Mouse (Mus musculus) right cerebral cortex, postnatal 25 days (tissue): Measurements from ENCODE around the gene Homer2.
A peak's percentile ranks its signal among the peaks of the same experiment; 100 is the strongest.

Experiments
- DNase-seq: peaks from one replicate; pipeline ENCODE4 v3.0.0; 2022

Gene Homer2

DNA sequence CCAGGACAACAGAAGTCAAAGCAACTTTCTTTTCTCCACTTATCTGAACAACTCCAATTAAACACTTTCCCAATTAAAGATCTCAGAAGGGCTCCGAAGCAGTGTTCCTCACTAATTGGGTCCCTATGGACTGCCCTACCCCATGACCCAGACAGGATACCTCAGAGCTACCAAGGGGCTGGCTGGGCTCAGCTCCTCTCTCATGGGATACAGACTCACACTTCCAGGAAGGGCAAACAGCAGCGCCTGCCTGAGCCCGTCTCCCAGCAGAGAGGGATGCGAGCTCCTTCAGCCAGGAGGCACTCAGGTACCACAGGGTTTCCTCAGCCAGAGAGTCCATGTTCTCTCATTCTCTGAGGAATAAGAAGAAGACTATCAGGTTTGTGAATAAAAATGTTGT is 9.4 kb downstream of the Homer2 start:
- no peak for DNase-seq

DNA sequence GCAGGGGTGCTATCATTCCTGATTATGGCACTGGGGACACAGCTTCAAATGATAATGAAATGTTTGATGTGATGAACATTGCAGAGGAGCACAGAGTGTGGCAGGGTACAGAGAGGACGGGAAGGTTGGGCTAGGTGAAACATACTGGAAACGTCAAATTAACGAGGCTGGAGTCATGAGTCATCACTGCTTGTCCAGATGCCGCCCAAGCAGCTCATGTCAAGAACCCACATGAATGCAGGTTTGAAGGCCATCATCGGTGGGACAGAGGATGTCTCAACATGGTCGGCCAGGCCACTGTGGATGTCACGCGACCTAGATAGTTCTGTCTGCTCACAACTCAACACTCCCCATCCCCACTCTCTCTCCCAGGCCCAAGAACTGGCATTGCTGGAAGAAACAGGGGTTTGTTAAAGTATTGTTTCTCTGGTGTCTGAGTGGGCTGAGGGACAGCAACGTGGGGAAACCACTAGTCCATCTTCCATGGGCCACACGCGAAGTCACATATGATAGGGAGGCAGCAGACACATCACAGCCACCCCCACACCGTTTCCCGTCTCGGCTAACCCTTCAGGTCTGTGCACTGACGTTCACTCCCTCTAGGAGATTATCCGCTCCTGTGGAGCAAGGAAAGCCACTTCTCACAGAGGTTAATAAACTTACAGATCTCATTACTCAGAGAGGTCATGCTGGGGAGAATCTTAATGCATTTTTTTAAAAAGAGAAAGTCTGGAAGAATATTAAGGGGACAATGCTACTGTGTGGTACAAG is 11.4 kb downstream of the Homer2 start:
- DNase-seq = no peak

DNA sequence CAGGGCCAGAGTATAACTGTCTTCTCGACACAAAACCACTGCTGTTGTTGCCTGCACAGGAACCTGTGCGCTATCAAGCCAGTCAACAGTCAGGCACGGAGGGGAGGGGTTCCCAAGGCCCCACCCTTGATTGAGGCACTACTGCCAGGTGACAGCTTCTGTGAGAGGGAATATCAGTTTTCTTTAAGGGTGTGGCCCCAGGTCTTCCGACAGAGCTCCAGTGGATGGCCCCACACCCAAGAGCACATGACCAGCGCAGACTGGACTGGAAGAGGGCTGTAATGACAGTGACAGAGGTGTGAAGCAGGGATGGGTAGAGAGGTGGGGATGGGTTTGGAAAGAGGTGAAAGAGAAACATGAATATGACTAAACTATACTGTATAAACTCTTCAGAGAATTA is 16.3 kb downstream of the Homer2 start:
- DNase-seq = no peak

DNA sequence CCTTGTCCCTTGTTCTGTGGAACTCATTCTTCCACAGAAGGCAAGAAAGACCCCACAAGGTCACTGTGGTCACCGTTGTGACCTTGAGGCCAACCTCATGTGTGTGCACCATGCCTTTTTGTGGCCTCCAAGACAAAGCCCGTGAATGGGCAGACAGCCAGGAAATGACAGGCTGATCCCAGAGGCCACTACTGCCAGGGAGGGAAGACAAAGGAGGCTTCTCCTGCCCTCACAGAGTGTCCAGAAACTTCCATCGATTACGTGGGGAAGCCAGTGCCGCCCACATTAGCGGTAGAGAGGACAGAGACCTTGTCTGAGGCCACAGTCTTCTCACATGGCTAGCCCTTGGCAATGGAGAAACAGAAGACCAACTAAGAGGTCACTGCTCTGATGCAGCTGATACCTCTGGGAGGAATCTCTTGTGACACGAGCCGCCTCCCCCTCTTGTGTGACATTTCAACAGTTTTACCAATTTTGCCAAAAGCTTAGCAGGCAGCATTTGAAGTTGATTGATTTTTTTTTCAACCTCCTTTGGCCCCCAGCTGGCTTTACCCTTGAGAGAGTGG is 18.1 kb downstream of the Homer2 start:
- no peak for DNase-seq

DNA sequence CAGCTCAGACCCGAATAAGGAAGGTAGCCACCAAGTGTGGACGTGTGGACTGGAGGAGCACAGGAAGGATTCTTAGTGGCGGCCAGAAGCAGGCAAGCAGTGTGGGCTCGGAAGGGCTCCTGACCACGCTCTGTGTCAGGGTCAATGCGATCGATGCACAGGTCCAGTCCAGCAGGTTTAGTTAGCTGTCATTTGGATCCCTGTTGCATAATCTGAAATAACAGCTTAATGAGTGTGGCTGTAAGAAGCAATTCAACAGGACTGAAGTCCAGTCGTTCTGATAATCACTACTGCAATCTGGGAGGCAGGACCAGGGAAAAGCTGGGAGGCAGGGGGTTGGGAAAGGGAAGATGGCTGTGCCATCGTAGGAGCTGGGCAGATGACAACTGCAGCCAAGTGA is 18.9 kb downstream of the Homer2 start:
- DNase-seq = no peak

DNA sequence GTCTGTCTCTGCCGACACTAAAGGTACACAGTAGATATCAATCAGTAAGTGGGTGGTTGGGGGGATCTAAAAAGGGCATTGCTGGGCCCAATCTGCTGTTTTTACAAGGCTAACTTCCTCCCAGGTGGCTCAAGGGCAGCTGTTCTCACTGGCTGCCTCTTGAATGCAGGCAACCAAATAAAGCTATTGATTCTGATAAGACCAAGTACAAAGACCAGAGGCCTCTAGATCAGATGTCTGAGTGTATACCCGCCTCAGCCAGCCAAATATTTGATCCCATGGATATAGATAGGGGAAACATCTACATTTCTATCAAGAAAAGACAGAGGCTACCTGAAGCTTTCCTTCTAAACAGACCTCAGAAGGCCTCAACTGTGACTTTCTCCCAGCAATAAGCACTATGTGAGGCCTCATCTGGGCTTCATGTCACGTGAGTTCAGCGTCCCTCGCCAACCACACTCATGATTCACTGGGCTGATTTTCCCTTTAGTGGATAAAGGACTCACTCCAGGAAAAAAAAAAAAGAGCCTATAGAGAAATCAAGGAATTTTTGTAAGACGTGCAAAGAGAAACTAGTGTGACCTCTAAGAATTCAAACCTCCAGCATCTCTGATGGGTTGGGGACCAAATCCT is 19.5 kb downstream of the Homer2 start:
- no peak for DNase-seq

DNA sequence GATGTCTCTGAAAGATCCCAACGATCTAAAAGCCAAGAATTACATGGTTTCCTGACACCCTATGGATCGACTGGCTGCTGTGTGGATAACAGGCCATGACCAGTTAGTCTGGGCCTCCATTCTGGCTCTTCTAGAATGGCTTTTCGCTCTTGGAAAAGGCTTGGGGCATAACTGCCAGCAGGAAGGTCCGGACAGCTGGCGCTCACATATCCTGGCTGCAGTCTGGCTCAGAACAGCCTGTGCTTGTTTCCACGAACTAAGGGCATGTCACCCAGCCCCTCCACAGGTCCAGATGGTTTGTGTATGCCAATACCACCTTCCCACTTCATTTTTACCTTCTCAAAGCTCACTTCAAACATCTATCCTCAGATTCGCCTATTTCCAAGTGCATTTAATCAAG is 22.0 kb downstream of the Homer2 start:
- DNase-seq = no peak

DNA sequence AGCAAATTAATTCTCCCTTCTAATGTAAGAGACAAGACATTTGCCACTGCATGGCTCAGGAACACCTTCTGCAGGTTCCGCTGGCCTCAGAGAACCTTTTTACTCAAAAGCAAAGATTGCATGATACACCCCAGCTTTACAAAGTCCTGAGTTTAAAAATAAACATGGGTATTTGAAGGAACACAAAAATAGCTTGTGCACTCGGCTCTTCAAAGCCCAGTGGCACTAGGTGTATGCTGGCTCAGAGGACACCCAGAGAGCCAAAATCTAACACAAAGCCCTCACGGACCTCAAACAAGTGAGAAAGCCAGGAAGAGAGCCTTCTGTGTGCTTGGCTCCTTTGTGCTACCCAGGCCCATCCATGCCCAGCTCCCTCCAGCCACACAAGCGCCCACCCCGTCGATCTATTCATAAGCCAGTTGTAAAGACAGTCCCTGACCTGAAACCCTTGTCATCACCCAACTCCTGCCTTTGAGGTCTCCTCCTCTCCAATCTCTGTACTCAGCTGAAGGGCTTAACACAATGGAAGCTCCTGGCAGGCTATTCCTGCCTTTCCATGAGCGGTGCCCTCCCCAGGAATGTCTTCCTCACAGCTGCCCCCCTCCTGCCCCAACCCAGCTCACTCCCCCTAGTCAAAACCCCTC is 23.4 kb downstream of the Homer2 start:
- DNase-seq = no peak

DNA sequence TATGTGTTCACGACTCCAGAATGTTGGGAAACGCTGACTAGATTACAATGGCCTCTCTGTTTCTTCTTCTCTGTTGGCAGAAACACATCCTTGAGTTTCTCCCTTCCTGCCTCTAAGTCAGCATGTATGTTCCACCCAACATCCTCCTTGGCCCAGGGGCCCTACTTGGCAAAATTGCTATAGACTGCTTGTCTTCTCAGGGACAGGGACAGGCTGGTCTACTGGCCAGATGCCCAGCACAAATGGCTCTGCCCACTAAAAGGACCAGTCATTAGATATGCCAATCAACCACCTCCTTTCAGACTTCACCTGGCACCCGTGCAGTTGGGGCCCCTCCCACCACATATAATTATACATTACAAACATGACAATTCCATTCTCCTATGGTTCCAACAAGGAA is 25.9 kb downstream of the Homer2 start:
- DNase-seq = no peak

DNA sequence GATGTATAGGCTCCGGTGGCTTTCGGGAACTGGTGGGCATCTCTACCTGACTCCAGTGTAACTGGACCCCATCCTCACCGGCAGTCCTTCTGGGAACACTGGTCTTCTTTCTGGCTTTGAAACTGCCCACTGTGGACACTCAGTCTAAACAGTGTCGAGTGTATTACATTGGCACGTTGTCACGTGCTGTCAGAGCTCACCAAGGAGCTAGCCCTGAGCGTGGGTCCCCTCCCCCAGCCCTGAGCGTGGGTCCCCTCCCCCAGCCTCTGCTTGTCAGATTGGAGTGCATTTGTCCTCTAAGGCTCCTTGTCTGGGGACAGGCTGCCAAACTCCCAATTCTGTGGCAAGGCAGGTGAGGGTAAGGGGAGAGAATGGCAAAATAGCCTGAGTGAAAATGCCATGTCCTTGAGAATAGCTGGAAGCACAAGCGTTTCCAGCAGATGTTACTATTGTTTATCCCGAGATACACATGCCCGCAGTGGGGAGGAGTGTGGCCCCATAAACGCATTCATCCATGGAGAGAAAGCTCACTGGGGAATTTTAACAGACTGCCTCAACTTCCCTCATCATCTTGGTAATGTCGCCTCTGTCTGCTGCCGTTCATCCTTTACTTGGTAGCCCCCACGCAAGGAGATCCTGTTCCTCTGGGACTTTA is 33.8 kb downstream of the Homer2 start:
- no peak for DNase-seq

DNA sequence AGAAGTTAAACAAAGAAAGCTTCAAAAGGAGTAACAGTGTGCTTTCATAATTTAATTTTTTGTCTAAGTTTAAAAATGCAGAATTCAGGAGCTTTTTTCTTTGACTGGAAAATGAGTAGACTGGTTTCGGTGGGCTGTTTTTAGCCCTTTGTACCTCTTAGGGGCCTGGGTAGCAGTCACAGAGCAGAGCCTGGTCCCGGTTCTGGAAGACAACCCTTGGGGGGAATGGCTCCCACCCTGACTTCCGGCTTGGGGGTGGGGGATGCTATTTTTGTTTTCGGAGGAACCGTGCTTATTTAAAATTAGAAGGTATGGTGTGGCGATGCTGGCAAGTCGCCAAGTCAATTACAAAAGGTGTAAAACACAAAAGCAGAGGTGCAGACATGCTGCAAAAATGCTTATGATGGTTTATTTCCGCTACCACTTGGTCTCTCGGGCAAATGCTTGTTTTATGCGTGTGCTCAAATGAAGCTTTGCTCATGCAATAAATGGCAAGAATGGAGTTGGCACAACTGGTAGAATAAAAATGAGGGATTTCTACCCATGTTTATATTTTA is 34.5 kb downstream of the Homer2 start:
- DNase-seq = no peak

DNA sequence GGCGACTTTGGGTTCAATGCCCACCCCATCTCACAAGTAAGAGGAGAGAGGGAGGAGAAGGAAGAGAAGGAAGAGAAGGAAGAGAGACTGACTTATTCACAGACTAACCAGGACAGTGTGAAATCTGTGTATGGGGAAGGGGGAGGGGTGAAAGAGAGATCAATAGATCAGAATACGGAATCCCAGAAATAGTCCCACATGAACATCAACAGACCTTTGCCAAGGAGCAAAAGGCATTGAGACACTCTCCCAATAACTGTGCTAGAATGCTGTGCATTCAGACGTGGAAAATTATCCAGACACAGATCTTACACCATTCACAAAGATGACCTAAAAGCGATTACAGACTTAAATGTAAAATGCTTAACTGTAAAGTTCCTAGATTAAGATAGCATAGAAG is 40.2 kb downstream of the Homer2 start:
- DNase-seq = no peak

DNA sequence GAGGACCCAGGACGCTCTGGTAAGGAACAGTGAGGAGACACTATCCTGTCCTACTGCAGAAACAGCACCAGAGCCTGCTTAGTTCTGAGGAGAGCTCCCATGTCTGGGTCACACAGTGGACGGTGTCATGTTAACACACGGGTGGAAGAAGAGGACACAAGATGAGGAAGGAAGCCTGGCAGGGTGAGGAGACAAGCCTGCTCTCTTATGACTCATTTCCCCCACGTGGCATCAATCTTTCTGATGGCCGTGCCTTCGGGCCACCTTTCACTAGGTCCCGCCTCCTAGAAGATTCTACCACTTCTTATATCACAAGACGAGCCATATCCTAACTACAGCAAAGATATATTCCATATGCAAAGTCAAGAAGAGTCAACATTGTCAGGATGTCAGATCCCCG is 40.7 kb downstream of the Homer2 start:
- no peak for DNase-seq

DNA sequence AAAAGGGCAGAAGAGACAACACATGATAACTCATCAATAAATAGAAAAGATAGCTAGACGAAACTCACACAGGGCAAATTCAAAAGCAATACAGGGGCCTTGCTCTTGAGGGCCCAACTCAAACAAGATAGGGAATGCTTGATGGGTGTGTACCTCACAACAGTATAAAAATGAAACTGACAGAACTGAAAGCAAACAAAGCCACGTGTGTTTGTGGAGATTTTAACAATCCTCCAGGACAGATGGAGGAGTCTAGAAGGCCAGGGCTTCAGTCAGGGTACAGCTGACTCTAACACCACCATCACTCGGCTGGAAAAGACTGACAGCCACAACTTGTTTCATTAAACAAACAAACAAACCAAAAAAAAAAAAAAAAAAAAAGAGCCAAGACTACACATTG is 44.3 kb downstream of the Homer2 start:
- no peak for DNase-seq

DNA sequence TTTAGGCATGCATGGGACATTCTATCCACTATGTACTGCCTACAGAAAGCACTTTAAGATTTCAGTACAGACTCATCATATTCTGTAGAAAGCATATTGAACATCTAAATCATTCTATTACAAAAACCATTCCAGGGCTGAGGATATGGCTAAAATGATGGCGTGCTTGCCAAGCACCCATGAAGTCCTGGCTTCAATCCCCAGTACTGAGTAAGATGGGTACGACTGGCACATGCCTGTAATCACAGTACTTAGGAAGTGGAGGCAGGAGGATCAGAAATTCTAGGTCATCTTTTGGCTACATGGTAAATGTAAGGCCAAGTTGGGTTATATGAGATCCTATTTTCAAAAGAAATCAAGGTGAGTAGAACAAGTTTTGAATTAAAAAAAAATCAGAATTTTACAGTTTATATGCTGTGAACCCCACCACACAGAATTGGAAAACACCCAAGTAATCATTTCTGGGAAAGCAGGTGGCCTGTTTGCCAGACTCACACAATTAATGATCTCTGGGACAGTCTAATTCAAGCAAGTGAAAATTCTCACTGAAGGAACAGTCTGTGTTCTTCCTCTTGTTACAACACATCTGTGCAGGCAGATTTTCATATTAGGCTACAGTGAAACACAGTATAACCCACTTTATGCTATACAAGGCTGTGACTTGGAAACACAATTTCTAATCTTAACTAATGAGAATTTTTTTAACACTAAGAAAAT is 49.5 kb downstream of the Homer2 start:
- DNase-seq = no peak

DNA sequence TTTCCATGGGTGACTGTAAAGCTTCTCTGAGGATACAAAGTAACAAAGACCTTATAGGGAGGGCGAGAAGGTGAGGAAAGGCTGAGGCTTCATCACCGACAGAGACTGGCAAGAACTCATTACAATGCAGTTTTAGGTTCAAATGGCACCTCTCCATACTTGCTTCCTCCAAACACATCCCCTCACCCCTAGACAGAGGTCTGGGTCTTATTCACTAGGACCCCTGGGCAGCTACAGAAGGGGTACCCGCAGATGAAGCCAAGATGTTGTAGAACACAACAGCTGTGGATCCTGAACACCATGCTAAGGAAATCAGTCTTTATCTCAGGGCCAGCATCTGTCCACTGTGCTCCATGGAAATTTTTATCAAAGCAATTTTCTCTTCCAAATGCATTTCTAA is 50.3 kb downstream of the Homer2 start:
- no peak for DNase-seq

DNA sequence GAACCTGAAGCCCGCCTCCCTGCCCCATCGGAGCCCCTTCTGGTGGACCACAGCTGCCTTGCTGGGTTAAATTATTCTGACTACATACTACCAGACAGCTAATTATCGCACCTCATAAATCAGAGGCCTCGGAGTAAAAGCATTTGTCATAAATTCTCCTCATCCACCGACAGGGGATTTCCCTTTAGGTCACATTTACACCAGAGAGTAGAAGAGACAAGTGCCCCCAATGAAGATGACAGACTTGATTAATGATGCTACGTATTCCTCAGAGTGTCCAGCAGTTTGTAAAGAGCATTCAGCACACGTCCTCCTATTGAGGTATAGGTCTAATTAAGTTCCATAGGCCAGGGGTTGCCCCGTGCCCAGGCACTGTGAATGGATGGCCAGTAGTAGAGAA is 50.7 kb downstream of the Homer2 start:
- no peak for DNase-seq

DNA sequence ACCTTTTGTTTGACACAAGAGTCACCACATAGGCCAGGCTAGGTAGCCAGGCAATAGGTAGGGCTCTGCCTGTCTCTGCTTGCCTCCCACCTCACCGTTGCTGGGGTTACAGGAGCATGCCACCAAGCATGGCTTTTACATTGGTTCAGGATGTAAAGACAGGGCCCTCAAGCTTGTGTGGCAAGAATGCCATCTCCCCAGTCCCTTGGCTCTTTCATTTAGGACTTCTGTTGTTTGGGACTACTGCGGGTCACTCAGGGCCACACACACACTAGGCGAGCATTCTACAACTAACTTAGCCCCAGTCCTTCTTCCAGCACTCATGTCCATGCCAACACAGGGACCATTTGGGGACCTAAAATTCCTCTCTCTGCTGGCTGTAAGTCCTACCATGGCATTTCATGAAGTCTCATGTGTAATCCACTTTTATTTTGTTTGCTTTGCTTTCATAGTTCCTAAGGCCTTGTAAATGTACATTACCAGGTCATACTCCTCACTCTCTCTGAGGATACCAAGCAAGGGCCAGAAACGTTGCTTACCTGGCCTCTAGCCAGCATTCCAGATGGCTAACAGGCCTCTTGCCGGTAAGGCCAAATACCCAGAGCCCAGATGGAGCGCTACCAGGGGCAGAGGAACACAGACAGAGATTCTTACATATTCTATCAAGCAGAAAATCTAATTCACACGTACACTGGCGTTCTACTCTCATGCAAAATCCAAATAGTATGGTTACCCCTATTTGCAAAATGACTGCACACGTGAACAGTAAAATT is 52.2 kb downstream of the Homer2 start:
- no peak for DNase-seq

DNA sequence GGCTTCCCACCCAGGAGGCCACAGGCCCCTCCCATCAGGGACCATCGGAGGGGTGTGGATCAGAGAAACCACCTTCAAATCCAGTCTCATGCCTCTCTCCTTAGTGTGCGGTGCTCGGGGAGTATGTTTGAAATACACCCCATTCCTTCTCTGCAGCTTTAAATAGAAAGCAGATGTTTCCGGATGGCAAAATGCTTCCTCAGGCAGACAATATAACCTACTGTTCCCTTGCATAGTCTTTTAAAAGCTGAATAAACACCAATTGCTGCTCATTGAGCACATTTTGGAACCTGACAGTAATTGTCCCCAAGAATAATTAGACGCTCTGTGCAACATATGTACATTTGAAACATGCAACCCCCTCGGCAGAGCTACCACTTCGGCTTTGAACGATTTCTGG is 53.3 kb downstream of the Homer2 start:
- peak; percentile 36 for DNase-seq

DNA sequence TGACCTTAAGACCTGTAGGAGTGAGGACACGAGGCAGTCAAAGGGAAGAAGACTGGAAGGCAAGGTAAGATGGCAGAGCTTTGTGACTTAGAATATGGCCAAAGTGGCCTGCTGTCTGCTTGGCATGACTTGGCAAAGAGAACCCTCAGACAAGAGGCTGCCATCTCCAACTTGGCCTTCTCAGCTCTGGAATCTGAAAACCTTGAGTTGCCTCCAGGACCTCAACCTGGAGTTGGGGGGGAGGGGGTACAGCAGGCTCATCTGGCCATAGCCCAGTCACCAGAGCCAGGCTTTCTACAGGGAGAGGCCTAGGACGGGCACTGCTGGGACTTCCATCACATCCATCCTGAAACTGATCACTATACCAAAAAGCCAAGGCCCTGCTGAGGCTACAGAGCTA is 55.0 kb downstream of the Homer2 start:
- no peak for DNase-seq

DNA sequence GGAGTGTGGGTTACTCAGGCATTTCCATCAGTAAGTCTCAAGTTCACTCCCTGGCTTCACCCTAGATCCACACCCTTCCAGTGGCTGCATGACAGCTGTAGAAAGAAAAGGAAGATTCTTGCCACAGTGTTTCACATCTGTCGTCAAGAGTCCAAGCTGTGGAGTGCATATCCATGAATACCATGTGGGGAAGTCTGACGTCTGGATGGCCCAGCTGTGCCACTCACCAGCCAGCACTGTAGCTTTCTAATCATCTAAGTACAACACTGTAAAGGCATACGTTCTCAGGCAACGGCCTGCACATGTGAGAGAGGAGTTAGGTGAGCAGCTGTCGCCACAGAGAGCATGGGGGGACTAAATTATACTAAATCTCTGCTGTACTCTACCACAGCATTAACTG is 56.0 kb downstream of the Homer2 start:
- no peak for DNase-seq

DNA sequence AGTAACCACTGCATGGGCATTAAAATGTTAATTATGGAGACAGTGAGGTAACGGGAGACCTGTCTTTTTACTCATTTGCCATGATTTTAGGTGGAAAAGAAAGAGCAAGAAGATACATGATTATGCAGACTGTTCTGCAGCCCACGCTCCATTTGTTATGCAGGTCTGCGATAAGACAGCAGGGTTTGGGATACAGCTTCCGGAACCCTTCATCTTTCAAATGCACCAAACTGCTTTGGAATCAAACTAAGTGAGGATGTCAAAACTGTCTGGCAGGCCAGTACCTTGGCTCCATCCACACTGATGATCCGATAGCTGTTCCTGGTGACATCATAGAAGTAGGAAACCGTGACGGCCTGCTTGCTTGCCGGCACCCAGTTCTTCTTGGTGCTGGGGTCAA is 58.1 kb downstream of the Homer2 start:
- peak; percentile 36 for DNase-seq
